Mouse (Mus musculus) cortical plate, adult 2 months (tissue): ENCODE measurements around the gene Lypd8. TPM values are rescaled to one million over a fixed set of nuclear protein-coding genes. Genes with fewer than 3 reads are reported as not detected.
A peak's percentile ranks its signal among the peaks of the same experiment; 100 is the strongest.

Experiments used
- H3K27ac ChIP-seq: fragments of 200-500 bp; 2 replicates; pipeline ENCODE4 v1.5.1; 2012; ENCODE audit warnings: low read length, control low read depth, inconsistent platforms; ENCODE audit not compliant: insufficient read depth
- H3K4me1 ChIP-seq: fragments of 200-500 bp; 2 replicates; pipeline ENCODE4 v1.6.1; 2011; ENCODE audit warnings: low read length; ENCODE audit not compliant: control insufficient read depth, insufficient read depth
- H3K4me3 ChIP-seq: fragments of 200-500 bp; 2 replicates; pipeline ENCODE4 v1.5.1; 2011; ENCODE audit warnings: mild to moderate bottlenecking, low read length, control low read depth; ENCODE audit not compliant: insufficient read depth
- CTCF ChIP-seq: fragments of 200-500 bp; IDR thresholded peaks from 2 replicates; pipeline ENCODE4 v1.5.1; 2011; ENCODE audit warnings: mild to moderate bottlenecking, control low read depth, low read length; ENCODE audit not compliant: insufficient read depth; ENCODE audit errors: extremely low read depth
- POLR2A ChIP-seq: fragments of 200-500 bp; IDR thresholded peaks from 2 replicates; pipeline ENCODE4 v1.6.1; 2011; ENCODE audit warnings: mild to moderate bottlenecking, low read length, control low read depth; ENCODE audit not compliant: insufficient read depth; ENCODE audit errors: extremely low read depth
- polyA plus RNA-seq: library from polyadenylated mRNA; depleted of rRNA; stranded (reverse); fragments of >200 nt; gene quantifications from 2 replicates; pipeline ENCODE4 v1.2.3, GENCODE M21; 2012; rRNA removed

The Lypd8 gene
- polyA plus RNA-seq = 0.08 and 0.11 TPM in 2 replicates

DNA sequence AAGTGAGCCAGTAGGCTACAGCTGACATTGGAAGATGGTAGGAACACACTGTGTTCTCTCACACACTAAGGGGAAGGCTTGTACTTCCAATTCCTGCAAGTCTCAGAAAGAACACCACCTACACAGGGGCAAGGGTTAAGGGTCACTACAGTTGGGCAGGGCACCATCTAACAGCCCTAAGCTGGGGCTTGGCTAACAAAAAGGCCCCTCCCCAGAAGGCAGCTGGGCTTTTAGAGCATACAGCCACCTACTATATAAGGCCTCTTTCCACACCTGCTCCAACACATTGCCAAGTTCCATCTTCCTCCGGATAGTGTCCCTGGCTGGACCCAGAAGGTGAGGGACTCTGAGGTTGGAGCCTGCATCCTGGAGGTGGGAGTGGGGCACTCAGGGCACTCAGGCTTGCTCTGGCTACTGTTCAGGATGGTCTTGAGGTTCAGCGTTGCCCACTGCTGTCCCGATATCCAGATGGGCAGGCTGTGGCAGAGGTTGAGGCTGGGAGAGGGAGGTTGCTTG, at the start of gene Lypd8:
Gene Lypd8, plus strand, starts transcription at position 281 of the 516 bp plus-strand sequence.
- H3K4me1 ChIP-seq = no peaks in the 10 kb centered on the region
- H3K27ac ChIP-seq = no peak within 1 kb of the TSS
- TF ChIP-seq POLR2A (no peak), CTCF (no peak)

DNA sequence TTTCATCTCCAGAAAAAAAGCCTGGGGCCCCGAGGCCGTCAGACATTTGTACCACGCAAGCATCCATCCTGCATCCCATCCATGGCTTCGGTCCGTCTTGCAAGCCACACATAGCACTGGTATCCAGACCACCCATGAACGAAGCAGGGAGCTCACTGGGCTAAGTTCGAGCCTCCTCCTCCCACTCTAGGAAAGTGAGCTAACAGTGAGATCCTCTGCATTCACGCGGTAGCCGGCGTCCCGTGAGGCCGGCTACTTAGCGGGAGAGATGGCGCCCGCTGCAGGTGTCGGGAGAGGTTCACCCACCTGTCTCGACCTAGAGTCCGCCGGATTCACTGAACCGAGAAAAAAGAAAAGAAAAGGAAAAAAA, 49.0 kb upstream of the Lypd8 start:
- 0 out of 2 replicates have a peak overlapping the region, but pooled peaks have one; percentile 9 for H3K27ac ChIP-seq
- H3K4me1 ChIP-seq = peaks cover 9% of the 10 kb centered on the region; the same call in 1 of the 2 replicates
- no peak for TF ChIP-seq CTCF
- peak overlapping the region; percentile 95 for H3K4me3 ChIP-seq

More for the DNA sequence above, at the start of gene Lypd8:
- no peak within 1 kb of the TSS for H3K4me3 ChIP-seq

DNA sequence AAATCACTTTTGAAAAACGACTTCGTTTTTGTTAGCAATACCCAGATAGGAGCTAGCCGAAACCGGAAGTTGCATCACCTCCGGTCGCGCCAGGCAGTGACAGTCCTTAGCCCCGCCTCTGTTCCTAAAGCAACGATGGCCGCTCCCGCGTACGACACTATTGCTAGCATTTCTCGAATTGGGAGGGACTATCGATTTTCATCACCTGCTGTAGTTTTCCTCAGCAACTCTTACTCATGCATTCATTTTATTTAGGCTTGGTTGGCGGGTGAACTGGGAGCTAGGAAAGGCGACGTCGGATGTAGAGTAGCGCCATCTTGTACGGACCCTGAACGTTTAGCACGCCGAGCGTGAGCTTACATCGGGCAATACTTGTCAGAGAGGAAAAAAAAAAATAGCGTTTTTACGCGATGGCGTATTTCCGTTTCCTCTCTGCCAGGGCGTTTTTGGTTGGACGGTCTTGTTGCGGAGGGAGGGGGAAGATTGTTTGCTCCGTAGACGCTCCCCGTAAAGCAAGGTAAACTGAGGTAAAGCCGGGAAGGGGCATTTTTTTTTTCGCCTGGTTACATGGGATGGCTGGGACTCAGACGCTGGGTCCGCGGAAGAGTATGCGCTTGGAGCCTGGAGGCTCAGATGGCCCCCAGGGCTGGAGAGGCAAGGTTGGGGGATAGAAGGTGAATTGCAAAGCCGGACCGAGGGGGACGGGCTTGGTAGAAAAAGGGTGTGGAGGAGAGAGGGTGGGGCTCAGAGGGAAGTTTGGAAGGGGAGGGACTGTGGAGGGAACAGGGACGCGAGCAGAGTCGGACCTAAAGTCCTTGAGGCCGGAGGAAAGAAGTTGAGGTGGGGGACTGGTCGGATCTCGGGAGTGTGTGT, 48.3 kb upstream of the Lypd8 start, which contains the start of the genes Zfp672 and Sh3bp5l:
Gene Zfp672, minus strand, starts transcription at position 64 of the 873 bp plus-strand sequence.
Gene Sh3bp5l, plus strand, starts transcription at position 449 of the 873 bp plus-strand sequence.
- Histone ChIP-seq H3K27ac (peak within 1 kb of the TSS; percentile 40; the same call in 1 of the 2 replicates), H3K4me3 (peak within 1 kb of the TSS; percentile 95), H3K4me1 (peaks cover 9% of the 10 kb centered on the region; the same call in 1 of the 2 replicates)
- TF ChIP-seq POLR2A = peak; percentile 75
- TF ChIP-seq CTCF = no peak

DNA sequence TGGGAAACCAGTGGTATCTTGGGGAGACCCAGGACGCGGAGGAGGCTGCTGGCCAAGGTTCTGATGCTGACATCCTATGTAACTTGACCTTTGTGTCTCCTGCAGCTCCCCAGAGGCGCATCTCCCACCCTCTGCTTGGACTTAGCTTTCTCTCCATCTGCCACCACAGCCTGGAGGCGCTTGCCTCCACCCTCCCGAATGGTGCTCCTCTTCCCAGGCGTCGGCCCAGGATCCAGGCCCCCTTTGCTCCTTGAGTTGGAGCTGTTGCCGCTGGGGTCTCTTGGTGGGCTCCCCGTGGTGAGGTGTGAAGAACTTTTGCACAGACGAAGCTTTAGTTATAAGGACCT, 47.7 kb upstream of the Lypd8 start:
- H3K4me3 ChIP-seq = peak overlapping the region; percentile 95
- H3K27ac ChIP-seq = no peak overlapping the region
- H3K4me1 ChIP-seq = peaks cover 9% of the 10 kb centered on the region; the same call in 1 of the 2 replicates
- no peak for TF ChIP-seq POLR2A

DNA sequence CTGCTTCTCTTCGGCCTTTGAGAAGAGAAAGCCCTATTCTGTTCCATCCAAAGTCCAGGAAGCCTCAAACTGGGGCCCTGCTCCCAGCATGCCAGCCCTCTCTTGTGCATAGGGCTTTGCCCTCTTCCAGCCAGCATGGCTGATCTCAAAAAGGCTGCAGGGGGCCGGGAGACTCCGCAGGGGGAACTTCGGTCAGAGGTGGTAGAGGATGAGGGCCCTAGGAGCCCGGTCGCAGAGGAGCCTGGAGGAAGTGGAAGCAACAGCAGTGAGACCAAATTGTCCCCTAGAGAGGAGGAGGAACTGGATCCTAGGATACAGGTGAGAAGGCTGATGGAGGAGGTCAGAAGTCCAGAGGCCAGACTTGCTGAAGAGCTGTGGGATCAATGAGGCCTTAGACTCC, 47.3 kb upstream of the Lypd8 start:
- Histone ChIP-seq H3K4me3 (peak overlapping the region; percentile 95; the same call in 1 of the 2 replicates), H3K4me1 (peaks cover 9% of the 10 kb centered on the region; the same call in 1 of the 2 replicates), H3K27ac (no peak overlapping the region)
- TF ChIP-seq POLR2A (no peak), CTCF (no peak)

DNA sequence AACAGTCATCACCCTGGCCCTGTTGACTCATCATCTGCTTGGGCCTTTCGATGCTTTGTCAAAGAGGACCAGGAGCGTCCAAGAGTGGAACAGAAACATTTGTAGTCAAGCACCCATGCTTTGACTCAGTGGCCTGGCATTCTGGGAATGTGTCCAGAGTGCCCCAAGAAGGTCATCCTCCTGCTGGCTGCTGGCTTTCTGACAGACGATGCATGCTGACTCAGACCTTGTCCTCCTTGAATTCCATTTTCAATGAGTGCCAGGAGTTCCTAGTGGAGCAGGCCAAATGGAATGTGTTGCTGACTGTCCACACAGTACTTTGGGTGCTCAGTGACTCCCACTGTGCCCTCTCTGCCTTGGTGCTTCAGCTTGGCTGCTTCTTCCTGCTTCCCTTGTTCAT, 44.1 kb upstream of the Lypd8 start:
- 0 out of 2 replicates have a peak, but pooled peaks cover 5% of the 10 kb centered on the region for H3K4me1 ChIP-seq
- H3K27ac ChIP-seq = no peak overlapping the region
- no peak for TF ChIP-seq POLR2A
- no peak for TF ChIP-seq CTCF
- H3K4me3 ChIP-seq = no peak overlapping the region

DNA sequence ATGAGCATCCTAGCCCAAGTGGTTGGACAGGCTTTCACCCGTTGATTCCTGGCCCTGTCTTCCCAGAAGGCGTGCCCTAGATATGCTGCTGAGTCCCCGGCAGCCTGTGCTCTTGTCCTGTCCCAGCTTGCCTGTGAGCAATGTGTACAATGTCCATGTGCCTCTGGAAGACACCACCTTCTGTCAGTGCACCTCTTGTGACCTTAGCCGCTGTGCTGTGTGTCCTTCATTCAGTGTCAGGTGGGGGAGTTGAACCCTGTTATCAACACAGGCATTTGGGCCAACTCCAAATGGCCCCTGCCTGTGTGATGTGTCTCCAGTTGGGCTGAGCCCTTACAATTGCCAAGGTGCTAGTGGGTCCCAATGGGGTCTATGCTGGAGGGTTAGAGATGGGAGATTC, 32.1 kb upstream of the Lypd8 start:
- H3K4me1 ChIP-seq = no peaks in the 10 kb centered on the region
- TF ChIP-seq POLR2A (no peak), CTCF (no peak)
- H3K27ac ChIP-seq = no peak overlapping the region
- no peak overlapping the region for H3K4me3 ChIP-seq

DNA sequence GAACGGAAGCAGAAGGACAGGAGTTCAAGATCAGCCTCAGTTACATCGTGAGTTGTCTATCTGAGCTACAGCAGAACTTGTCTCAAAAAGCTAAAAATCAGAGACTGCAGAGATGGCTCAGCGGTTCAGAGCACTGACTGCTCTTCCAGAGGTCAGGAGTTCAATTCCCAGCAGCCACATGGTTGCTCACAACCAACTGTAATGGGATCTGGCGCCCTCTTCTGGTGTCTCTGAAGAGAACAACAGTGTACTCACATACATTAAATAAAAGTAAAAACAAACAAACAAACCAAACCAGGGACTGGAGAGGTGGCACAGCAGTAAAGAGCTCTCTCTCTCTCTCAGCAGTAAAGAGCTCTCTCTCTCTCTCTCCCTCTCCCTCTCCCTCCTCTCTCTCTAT, 28.2 kb upstream of the Lypd8 start:
- TF ChIP-seq POLR2A = no peak
- no peak for TF ChIP-seq CTCF
- no peak overlapping the region for H3K27ac ChIP-seq
- no peak overlapping the region for H3K4me3 ChIP-seq
- peaks cover 2% of the 10 kb centered on the region; the same call in 1 of the 2 replicates for H3K4me1 ChIP-seq

DNA sequence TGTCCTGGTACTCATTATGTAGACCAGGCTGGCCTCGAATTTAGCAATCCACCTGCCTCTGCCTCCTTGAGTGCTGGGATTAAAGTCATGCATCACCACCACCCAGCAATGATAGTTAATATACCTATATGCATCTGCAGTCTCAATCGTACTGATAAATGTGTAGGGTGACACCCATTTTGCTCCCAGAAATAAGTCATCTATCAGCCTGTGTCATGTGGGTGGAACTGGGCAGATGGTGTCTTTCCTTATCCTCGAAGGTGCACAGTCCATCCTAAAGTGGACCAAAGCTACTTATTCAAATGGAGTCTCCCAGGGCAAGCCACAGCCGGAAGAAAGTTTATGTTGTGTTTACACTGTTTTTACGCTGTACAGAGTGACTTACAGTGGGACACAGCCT, 27.7 kb upstream of the Lypd8 start:
- TF ChIP-seq POLR2A (no peak), CTCF (no peak)
- H3K4me1 ChIP-seq = peaks cover 2% of the 10 kb centered on the region; the same call in 1 of the 2 replicates
- no peak overlapping the region for H3K4me3 ChIP-seq
- H3K27ac ChIP-seq = no peak overlapping the region
